Mouse (Mus musculus) cortical plate, adult 2 months (tissue): ENCODE results near the gene Pex6. TPM values are rescaled to one million over a fixed set of nuclear protein-coding genes. Genes with fewer than 3 reads are reported as not detected.

Source experiments
- H3K27ac ChIP-seq: fragments of 200-500 bp; 2 replicates; pipeline ENCODE4 v1.5.1; 2012; ENCODE audit warnings: low read length, control low read depth, inconsistent platforms; ENCODE audit not compliant: insufficient read depth
- H3K4me1 ChIP-seq: fragments of 200-500 bp; 2 replicates; pipeline ENCODE4 v1.6.1; 2011; ENCODE audit warnings: low read length; ENCODE audit not compliant: control insufficient read depth, insufficient read depth
- H3K4me3 ChIP-seq: fragments of 200-500 bp; 2 replicates; pipeline ENCODE4 v1.5.1; 2011; ENCODE audit warnings: mild to moderate bottlenecking, low read length, control low read depth; ENCODE audit not compliant: insufficient read depth
- CTCF ChIP-seq: fragments of 200-500 bp; IDR thresholded peaks from 2 replicates; pipeline ENCODE4 v1.5.1; 2011; ENCODE audit warnings: mild to moderate bottlenecking, control low read depth, low read length; ENCODE audit not compliant: insufficient read depth; ENCODE audit errors: extremely low read depth
- POLR2A ChIP-seq: fragments of 200-500 bp; IDR thresholded peaks from 2 replicates; pipeline ENCODE4 v1.6.1; 2011; ENCODE audit warnings: mild to moderate bottlenecking, low read length, control low read depth; ENCODE audit not compliant: insufficient read depth; ENCODE audit errors: extremely low read depth
- polyA plus RNA-seq: library from polyadenylated mRNA; depleted of rRNA; stranded (reverse); fragments of >200 nt; gene quantifications from 2 replicates; pipeline ENCODE4 v1.2.3, GENCODE M21; 2012

Gene Pex6
- polyA plus RNA-seq, 1 experiment, result 48.4 TPM

DNA sequence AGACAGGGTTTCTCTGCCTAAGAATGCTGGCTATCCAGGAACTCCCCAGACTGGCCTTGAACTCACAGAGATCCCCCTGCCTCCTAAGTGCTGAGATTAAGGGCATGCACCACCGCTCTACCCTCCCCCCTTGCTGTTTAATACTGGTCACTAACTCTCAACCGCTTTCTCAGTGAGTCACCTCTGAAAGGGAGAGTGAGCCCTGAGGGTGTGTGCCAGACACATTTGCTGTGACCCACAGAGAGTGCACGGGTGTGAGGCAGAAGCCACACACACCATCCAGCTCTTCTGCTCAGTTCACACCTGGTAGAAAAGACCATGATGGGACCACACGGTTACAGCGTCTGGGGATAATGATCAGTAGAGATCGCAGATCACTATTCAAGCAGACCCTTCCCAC, 12.7 kb upstream of the Pex6 start:
- TF ChIP-seq CTCF (no peak), POLR2A (no peak)
- Histone ChIP-seq H3K27ac (no peak overlapping the region), H3K4me1 (peaks cover 9% of the 10 kb centered on the region), H3K4me3 (no peak overlapping the region)

GRCm38 (mm10) chr17:46699245-46699644, 12.0 kb upstream of the Pex6 start:
- Histone ChIP-seq H3K4me3 (no peak overlapping the region), H3K27ac (no peak overlapping the region), H3K4me1 (peaks cover 10% of the 10 kb centered on the region)
- no peak for TF ChIP-seq POLR2A
- no peak for TF ChIP-seq CTCF

DNA sequence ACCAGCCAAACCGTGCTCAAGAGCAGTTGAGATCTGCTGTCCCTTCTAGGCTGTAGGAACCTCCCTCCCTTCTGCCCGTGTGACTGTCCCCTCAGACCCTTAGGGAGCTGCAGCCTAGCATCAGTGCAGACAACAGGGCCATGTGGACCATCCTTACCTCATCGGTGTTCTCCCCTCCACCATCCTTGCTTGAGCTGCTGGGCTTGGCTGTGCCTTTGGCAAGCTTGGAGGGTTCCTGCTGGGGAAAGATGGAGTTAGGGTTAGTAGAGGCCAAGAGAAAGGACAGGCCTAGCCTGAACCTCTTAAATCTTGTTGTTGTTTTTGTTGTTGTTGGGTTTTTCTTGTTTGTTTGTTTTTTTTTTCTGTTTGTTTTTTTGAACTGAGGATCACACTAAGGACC, 11.4 kb upstream of the Pex6 start:
- Histone ChIP-seq H3K27ac (no peak overlapping the region), H3K4me1 (peaks cover 10% of the 10 kb centered on the region), H3K4me3 (no peak overlapping the region)
- TF ChIP-seq POLR2A, result no peak
- TF ChIP-seq CTCF, result no peak

DNA sequence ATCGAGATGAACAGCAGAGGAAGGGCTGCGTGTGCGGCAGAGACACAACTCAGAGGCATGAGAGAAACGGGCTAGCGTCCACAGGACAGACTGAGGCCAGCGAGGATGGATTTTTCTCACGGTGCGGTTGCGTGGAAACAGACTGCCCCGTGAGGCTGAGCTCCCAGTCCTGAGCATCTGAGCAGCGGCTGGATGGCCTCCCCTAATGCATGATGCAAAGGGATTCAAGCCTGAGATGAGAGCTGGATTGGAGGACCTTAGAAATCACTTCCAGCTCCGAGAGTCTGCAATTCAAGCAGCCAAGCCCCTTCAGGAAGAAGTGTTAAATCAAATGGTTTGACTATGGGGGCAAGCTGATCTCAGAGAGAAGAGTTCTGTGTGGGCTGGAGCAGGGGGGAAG, 9.8 kb upstream of the Pex6 start:
- peaks cover 10% of the 10 kb centered on the region for H3K4me1 ChIP-seq
- no peak overlapping the region for H3K27ac ChIP-seq
- TF ChIP-seq POLR2A (no peak), CTCF (no peak)
- H3K4me3 ChIP-seq, result peak overlapping the region; percentile 14

DNA sequence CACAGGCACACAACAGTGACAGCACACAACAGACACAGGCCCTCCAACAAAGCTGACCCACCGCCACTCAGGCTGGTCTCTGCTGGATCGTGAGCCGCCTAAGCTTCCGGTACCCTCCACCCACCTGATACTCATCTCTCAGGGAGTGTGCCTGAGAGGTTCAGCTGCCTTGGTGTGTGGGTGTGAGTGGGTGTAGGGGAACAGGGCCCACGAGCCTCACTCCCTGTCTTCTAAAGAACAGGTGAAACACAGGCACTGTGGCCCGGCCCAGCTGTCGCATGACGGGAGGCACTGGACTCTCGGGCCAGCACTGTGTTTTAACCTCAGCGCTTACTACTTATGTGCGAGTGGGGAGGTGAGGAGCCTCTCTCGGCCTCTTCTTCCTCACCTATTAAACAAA, 9.2 kb upstream of the Pex6 start:
- H3K27ac ChIP-seq, result 0 out of 2 replicates have a peak overlapping the region, but pooled peaks have one; percentile 5
- peak overlapping the region; percentile 14; the same call in 1 of the 2 replicates for H3K4me3 ChIP-seq
- H3K4me1 ChIP-seq, result peaks cover 10% of the 10 kb centered on the region
- no peak for TF ChIP-seq POLR2A
- TF ChIP-seq CTCF, result no peak

DNA sequence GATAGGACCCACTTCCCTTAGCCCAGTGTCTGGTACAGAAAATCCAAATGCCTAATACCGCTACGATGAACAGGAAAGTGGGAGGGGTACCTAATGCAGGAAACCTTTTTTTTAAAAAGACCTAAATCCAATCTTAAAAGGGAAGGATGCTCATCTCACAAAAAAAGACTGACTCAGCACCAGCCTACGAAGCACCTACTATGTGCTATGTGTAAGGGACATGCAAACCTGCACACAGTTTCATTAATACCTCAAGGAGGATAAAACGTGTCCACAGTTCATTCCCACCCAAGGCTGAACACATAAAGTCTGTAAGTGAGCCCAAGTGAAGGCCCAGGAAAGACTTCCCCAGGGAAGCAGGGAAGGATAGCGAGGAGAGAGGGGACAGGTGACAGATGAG, 8.8 kb upstream of the Pex6 start:
- peak overlapping the region; percentile 14 for H3K4me3 ChIP-seq
- H3K4me1 ChIP-seq, result peaks cover 10% of the 10 kb centered on the region
- H3K27ac ChIP-seq, result 0 out of 2 replicates have a peak overlapping the region, but pooled peaks have one; percentile 5
- TF ChIP-seq POLR2A (no peak), CTCF (no peak)

GRCm38 (mm10) chr17:46703971-46704886, 7.0 kb upstream of the Pex6 start:
- peaks cover 10% of the 10 kb centered on the region for H3K4me1 ChIP-seq
- TF ChIP-seq POLR2A (no peak), CTCF (no peak)
- H3K27ac ChIP-seq, result no peak overlapping the region
- peak overlapping the region; percentile 14 for H3K4me3 ChIP-seq

- Histone ChIP-seq H3K4me1 (peaks cover 10% of the 10 kb centered on the region), H3K4me3 (peak within 1 kb of the TSS; percentile 14), H3K27ac (no peak within 1 kb of the TSS)
- TF ChIP-seq CTCF (no peak), POLR2A (peak; percentile 97)
Observed at GRCm38 (mm10) chr17:46704887-46705835, 6.1 kb upstream of the Pex6 start, which contains the start of gene Ppp2r5d. Ppp2r5d (minus strand) TSS chr17:46705111.

DNA sequence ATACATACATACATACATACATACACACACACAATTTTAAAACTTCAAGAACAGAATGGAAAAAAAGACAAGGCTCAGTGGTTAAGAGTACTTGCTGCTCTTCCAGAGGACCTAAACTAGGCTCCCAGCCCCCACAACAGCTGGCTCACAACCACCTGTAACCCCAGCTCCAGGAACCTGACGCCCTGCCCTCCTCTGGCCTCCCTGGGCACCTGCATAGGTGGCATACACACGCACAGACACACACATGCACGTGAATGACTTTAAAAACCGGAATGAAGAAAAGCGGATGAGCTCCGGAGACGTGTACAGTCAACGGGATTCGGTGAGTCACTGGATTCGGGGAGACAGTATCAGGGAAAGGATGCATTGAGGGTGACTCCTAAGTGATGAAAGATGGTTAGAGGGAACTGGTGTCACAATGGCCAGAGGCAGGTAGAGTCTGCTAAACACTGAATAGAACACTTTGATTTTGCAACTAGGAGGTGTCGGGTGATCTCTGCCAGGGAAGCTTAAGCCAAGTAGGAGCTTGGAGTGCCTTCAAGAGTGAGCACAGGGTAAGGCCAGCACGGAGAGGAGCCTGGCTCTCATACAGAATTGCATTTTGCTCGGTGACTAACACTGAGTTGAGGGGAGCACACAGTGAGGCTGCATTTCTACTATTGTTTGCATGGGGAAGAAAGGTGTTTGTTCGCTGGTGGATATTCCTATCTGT, 4.7 kb upstream of the Pex6 start:
- H3K4me3 ChIP-seq, result no peak overlapping the region
- H3K4me1 ChIP-seq, result peaks cover 8% of the 10 kb centered on the region
- TF ChIP-seq CTCF, result no peak
- no peak for TF ChIP-seq POLR2A
- H3K27ac ChIP-seq, result no peak overlapping the region
